ENCODE assay signal across 22 mouse cellular contexts in genomic region chr12:93273652-93274051, GRCm38 (mm10).
A peak's percentile ranks its signal among the peaks of the same experiment; 100 is the strongest.
DNase-seq lines count a peak whose midpoint lies in the region; ATAC-seq and TF ChIP-seq lines count a peak whose summit lies in the region.
"Had no signal": no experiment of that assay in that cellular context is flagged by ENCODE, and none has a peak within 500 bp of the region (broad histone marks: within the 10 kb centered on the region; RNA-seq: fewer than 3 reads in every experiment).

No protein-coding gene starts in this region.

- no peak overlapping the region for H3K27ac ChIP-seq in liver, embryonic 15.5 days (replicated peaks)
- H3K27ac ChIP-seq in liver, postnatal 0 days (ENCODE audit: low read depth) = no peak overlapping the region
- H3K27ac ChIP-seq in kidney, embryonic 14.5 days (ENCODE audit: low read depth, low read length) = no peak overlapping the region
- no peak overlapping the region for H3K27ac ChIP-seq in forebrain, embryonic 10.5 days
- H3K27ac ChIP-seq in heart, adult 2 months = no peak overlapping the region
- H3K27ac ChIP-seq: embryonic facial prominence, embryonic 15.5 days; forebrain, embryonic 12.5 days; heart, embryonic 13.5 days; hindbrain, embryonic 15.5 days had no signal

- no peak for TF ChIP-seq POLR2A in heart, adult 2 months (IDR thresholded peaks at IDR 0.05; ENCODE audit: insufficient read depth, low read depth, low read length)

- no peaks in the 10 kb centered on the region for H3K36me3 ChIP-seq in liver, embryonic 15.5 days (replicated peaks)
- H3K36me3 ChIP-seq in liver, postnatal 0 days (replicated peaks; ENCODE audit: insufficient read depth, low read length) = no peaks in the 10 kb centered on the region
- H3K36me3 ChIP-seq in kidney, embryonic 14.5 days (ENCODE audit: control insufficient read depth, insufficient read depth, low read length) = no peaks in the 10 kb centered on the region
- no peaks in the 10 kb centered on the region for H3K36me3 ChIP-seq in forebrain, embryonic 10.5 days (replicated peaks)
- H3K36me3 ChIP-seq in heart, adult 2 months (ENCODE audit: control insufficient read depth, insufficient read depth, low read length) = no peaks in the 10 kb centered on the region
- H3K36me3 ChIP-seq: embryonic facial prominence, embryonic 15.5 days; forebrain, embryonic 12.5 days; heart, embryonic 13.5 days; hindbrain, embryonic 15.5 days had no signal

- no peak for DNase-seq in liver, postnatal 0 days
- peak; percentile 39 for DNase-seq in kidney, postnatal 14 days
- DNase-seq in forebrain, embryonic 10.5 days (ENCODE audit: extremely low spot score, low spot score) = no peak
- DNase-seq in heart, adult 2 months = no peak
- DNase-seq in left cerebral cortex, adult 18-20 months (ENCODE audit: low spot score in 2 of 2) = no peak
- DNase-seq: adrenal gland, adult 2 months; adrenal gland, postnatal 25 days; cerebellum, adult 18-20 months; cerebellum, postnatal 14 days; embryo, embryonic 11 days; gastrocnemius, postnatal 25 days; heart, postnatal 36 days had no signal

- H3K9me3 ChIP-seq in liver, embryonic 15.5 days (replicated peaks) = no peaks in the 10 kb centered on the region
- no peaks in the 10 kb centered on the region for H3K9me3 ChIP-seq in liver, postnatal 0 days (ENCODE audit: low read length)
- H3K9me3 ChIP-seq in kidney, embryonic 14.5 days (ENCODE audit: control insufficient read depth, low read length) = no peaks in the 10 kb centered on the region
- H3K9me3 ChIP-seq in forebrain, embryonic 10.5 days = no peaks in the 10 kb centered on the region
- H3K9me3 ChIP-seq: embryonic facial prominence, embryonic 15.5 days; forebrain, embryonic 12.5 days; heart, embryonic 13.5 days; hindbrain, embryonic 15.5 days had no signal

- no peaks in the 10 kb centered on the region for H3K79me2 ChIP-seq in heart, adult 2 months (replicated peaks; ENCODE audit: control insufficient read depth, insufficient read depth, low read length)

- no peak overlapping the region for H3K4me2 ChIP-seq in liver, embryonic 15.5 days
- H3K4me2 ChIP-seq in liver, postnatal 0 days (ENCODE audit: low read depth, low read length) = no peak overlapping the region
- H3K4me2 ChIP-seq in kidney, embryonic 14.5 days (replicated peaks; ENCODE audit: low read depth, low read length) = no peak overlapping the region
- H3K4me2 ChIP-seq: embryonic facial prominence, embryonic 15.5 days; forebrain, embryonic 12.5 days; heart, embryonic 13.5 days; hindbrain, embryonic 15.5 days had no signal

- WGBS in liver, embryonic 15.5 days (ENCODE audit: insufficient replicate concordance) = 57% methylated on average over 2 of the region's 2 CpGs
- 62% methylated on average over 2 of the region's 2 CpGs for WGBS in liver, postnatal 0 days (ENCODE audit: insufficient replicate concordance)
- WGBS in kidney, embryonic 14.5 days = 67% methylated on average over 2 of the region's 2 CpGs
- 85% methylated on average over 2 of the region's 2 CpGs for WGBS in forebrain, embryonic 10.5 days
- 66% methylated on average over 2 of the region's 2 CpGs for WGBS in heart, adult 2 months

- intact Hi-C loops in heart, adult 2 months (cut with DNase I) = no loop called here

- TF ChIP-seq EP300 in liver, postnatal 0 days (IDR thresholded peaks at IDR 0.05; ENCODE audit: low read depth) = no peak
- no peak for TF ChIP-seq EP300 in heart, adult 2 months (IDR thresholded peaks at IDR 0.05; ENCODE audit: insufficient read depth, low read depth, low read length)

- H3K27me3 ChIP-seq in liver, embryonic 15.5 days = no peaks in the 10 kb centered on the region
- H3K27me3 ChIP-seq in liver, postnatal 0 days (ENCODE audit: insufficient read depth, low read length) = no peaks in the 10 kb centered on the region
- no peaks in the 10 kb centered on the region for H3K27me3 ChIP-seq in kidney, embryonic 14.5 days (ENCODE audit: control insufficient read depth, insufficient read depth, low read length)
- H3K27me3 ChIP-seq in forebrain, embryonic 10.5 days (ENCODE audit: poor library complexity, severe bottlenecking) = no peaks in the 10 kb centered on the region
- no peaks in the 10 kb centered on the region for H3K27me3 ChIP-seq in heart, adult 2 months (ENCODE audit: control insufficient read depth, insufficient read depth, low read length)
- H3K27me3 ChIP-seq: CH12.LX; embryonic facial prominence, embryonic 15.5 days; forebrain, embryonic 12.5 days; heart, embryonic 13.5 days; hindbrain, embryonic 15.5 days; Patski had no signal

- 0 out of 2 replicates have a peak, but pooled peaks have one; percentile 37 for ATAC-seq in liver, embryonic 15.5 days (ENCODE audit: insufficient read depth)
- no peak for ATAC-seq in liver, postnatal 0 days
- ATAC-seq in kidney, embryonic 14.5 days (ENCODE audit: low FRiP score, low TSS enrichment) = peak; percentile 77; the same call in 1 of the 2 replicates
- ATAC-seq: forebrain, embryonic 16.5 days; Patski had no signal

- no peaks in the 10 kb centered on the region for H3K4me1 ChIP-seq in liver, embryonic 15.5 days (replicated peaks)
- 0 out of 2 replicates have a peak, but pooled peaks cover 2% of the 10 kb centered on the region for H3K4me1 ChIP-seq in liver, postnatal 0 days (ENCODE audit: insufficient read depth)
- no peaks in the 10 kb centered on the region for H3K4me1 ChIP-seq in kidney, embryonic 14.5 days (ENCODE audit: control insufficient read depth, insufficient read depth, low read length)
- no peaks in the 10 kb centered on the region for H3K4me1 ChIP-seq in forebrain, embryonic 10.5 days
- no peaks in the 10 kb centered on the region for H3K4me1 ChIP-seq in heart, adult 2 months (ENCODE audit: control insufficient read depth, insufficient read depth, low read length)
- H3K4me1 ChIP-seq: embryonic facial prominence, embryonic 15.5 days; forebrain, embryonic 12.5 days; heart, embryonic 13.5 days; hindbrain, embryonic 15.5 days had no signal

- TF ChIP-seq CTCF in liver, postnatal 0 days (IDR thresholded peaks at IDR 0.05; ENCODE audit: low read depth) = no peak
- TF ChIP-seq CTCF in heart, adult 2 months (IDR thresholded peaks at IDR 0.05) = no peak

- no peak overlapping the region for H3K9ac ChIP-seq in liver, embryonic 15.5 days
- H3K9ac ChIP-seq in liver, postnatal 0 days (replicated peaks) = no peak overlapping the region
- H3K9ac ChIP-seq in kidney, embryonic 14.5 days (ENCODE audit: low read depth, low read length) = no peak overlapping the region
- H3K9ac ChIP-seq in heart, adult 2 months (ENCODE audit: low read depth, low read length) = no peak overlapping the region
- H3K9ac ChIP-seq: embryonic facial prominence, embryonic 15.5 days; forebrain, embryonic 12.5 days; heart, embryonic 13.5 days; hindbrain, embryonic 15.5 days had no signal

- H3K4me3 ChIP-seq in liver, embryonic 15.5 days (replicated peaks) = no peak overlapping the region
- no peak overlapping the region for H3K4me3 ChIP-seq in liver, postnatal 0 days (ENCODE audit: low read depth, low read length)
- no peak overlapping the region for H3K4me3 ChIP-seq in kidney, embryonic 14.5 days (ENCODE audit: low read length)
- no peak overlapping the region for H3K4me3 ChIP-seq in forebrain, embryonic 10.5 days
- no peak overlapping the region for H3K4me3 ChIP-seq in heart, adult 2 months
- H3K4me3 ChIP-seq: embryonic facial prominence, embryonic 15.5 days; erythroblast, embryonic 14.5 days; forebrain, embryonic 12.5 days; heart, embryonic 13.5 days; hindbrain, embryonic 15.5 days had no signal
